Mouse (Mus musculus): ENCODE data around the gene Plek2. TPM values are rescaled to one million over a fixed set of nuclear protein-coding genes. Genes with fewer than 3 reads are reported as not detected.

Plek2 gene
- polyA plus RNA-seq, 1 experiment from 2014 or later = 24.9 TPM

DNA sequence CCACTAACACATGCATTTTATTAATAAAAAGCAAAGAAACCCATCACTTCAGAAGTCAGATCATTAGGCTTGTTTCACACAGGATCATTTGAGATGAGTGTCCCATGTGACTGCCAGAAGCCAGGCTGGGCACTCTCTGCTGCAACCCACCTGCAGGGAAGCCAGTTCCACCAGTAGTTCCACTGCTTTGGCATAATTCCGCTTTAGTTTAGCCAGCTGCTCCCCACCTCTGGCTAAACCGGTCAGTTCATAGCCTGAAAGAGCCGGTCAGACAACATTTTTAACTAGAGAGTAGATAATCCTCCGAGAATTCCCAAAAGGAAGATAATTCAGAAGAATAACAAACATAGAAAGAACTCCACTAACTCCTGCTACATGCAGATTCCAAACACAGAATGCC lies 58.5 kb downstream of the Plek2 start:
- Histone ChIP-seq H3K27me3 (replicated peaks) (no peaks in the 10 kb centered on the region), H3K4me1 (replicated peaks) (no peaks in the 10 kb centered on the region), H3K27ac (no peak overlapping the region), H3K4me2 (replicated peaks) (no peak overlapping the region), H3K9me3 (no peaks in the 10 kb centered on the region), H3K36me3 (no peaks in the 10 kb centered on the region; the same call in 1 of the 2 replicates), H3K4me3 (replicated peaks) (no peak overlapping the region), H3K9ac (no peak overlapping the region)
- WGBS = 84% methylated on average over 4 of the region's 4 CpGs
- ATAC-seq = no peak

DNA sequence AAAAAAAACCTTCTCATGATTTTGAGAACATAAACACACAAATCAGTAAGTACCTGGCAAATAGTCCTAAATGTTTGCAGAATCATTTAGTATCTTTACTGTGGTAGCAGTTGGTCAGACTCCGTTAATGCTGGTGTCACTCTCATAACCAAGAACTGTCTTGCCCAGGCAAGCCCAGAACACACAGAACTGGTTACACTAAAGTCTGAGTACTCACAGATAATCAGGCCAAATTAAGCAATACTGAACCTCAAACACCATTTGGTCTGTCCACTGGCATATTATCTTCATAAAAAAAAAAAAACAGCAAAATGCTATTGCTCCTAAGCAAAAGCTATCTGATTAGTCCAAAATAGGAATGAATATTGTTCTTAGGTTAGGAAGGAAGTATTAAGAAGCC lies 64.3 kb downstream of the Plek2 start:
- Histone ChIP-seq H3K4me1 (replicated peaks) (no peaks in the 10 kb centered on the region), H3K9ac (no peak overlapping the region), H3K9me3 (no peaks in the 10 kb centered on the region), H3K27me3 (replicated peaks) (no peaks in the 10 kb centered on the region), H3K27ac (no peak overlapping the region), H3K4me3 (replicated peaks) (no peak overlapping the region), H3K4me2 (replicated peaks) (no peak overlapping the region), H3K36me3 (peaks cover 7% of the 10 kb centered on the region; the same call in 1 of the 2 replicates)
- no peak for ATAC-seq
- 92% methylated on average over 1 of the region's 1 CpGs for WGBS

- Histone ChIP-seq H3K27ac (no peak overlapping the region), H3K36me3 (peaks cover 9% of the 10 kb centered on the region; the same call in 1 of the 2 replicates), H3K9ac (no peak overlapping the region), H3K4me3 (replicated peaks) (no peak overlapping the region), H3K4me1 (replicated peaks) (no peaks in the 10 kb centered on the region), H3K9me3 (no peaks in the 10 kb centered on the region), H3K4me2 (replicated peaks) (no peak overlapping the region), H3K27me3 (replicated peaks) (no peaks in the 10 kb centered on the region)
- ATAC-seq = no peak
- 75% methylated on average over 4 of the region's 4 CpGs for WGBS
These were observed 66.9 kb downstream of the Plek2 start for GRCm38 (mm10) chr12:78839906-78840305.

Other genes starting within 250 kb of the Plek2 start
- not detected in 2 replicates for gene Fam71d, start 215.4 kb downstream of the Plek2 start, polyA plus RNA-seq (2015; fragmentation: Nextera tagmentation; extraction: Ambion mirVana)
- gene Mpp5, start 158.1 kb downstream of the Plek2 start, polyA plus RNA-seq (2015; fragmentation: Nextera tagmentation; extraction: Ambion mirVana) = 21.5 and 25.3 TPM in 2 replicates
- gene Atp6v1d, start 45.3 kb downstream of the Plek2 start, polyA plus RNA-seq (2015; fragmentation: Nextera tagmentation; extraction: Ambion mirVana) = 50.6 and 61.1 TPM in 2 replicates
- 227 and 228 TPM in 2 replicates for gene Eif2s1, start 45.1 kb downstream of the Plek2 start, polyA plus RNA-seq (2015; fragmentation: Nextera tagmentation; extraction: Ambion mirVana)
- 5.0 and 5.2 TPM in 2 replicates for gene Tmem229b, start 100.7 kb upstream of the Plek2 start, polyA plus RNA-seq (2015; fragmentation: Nextera tagmentation; extraction: Ambion mirVana)
- gene Plekhh1, start 122.2 kb upstream of the Plek2 start, polyA plus RNA-seq (2015; fragmentation: Nextera tagmentation; extraction: Ambion mirVana) = 6.8 and 7.3 TPM in 2 replicates
- 25.4 and 26.0 TPM in 2 replicates for gene Pigh, start 182.7 kb upstream of the Plek2 start, polyA plus RNA-seq (2015; fragmentation: Nextera tagmentation; extraction: Ambion mirVana)
- gene Arg2, start 223.8 kb upstream of the Plek2 start, polyA plus RNA-seq (2015; fragmentation: Nextera tagmentation; extraction: Ambion mirVana) = 0.55 and 1.1 TPM in 2 replicates

Measured in intestine, embryonic 15.5 days (tissue).